Mouse (Mus musculus) forebrain, embryonic 16.5 days (tissue): ENCODE results near the gene B4galt3. TPM values are rescaled to one million over a fixed set of nuclear protein-coding genes. Genes with fewer than 3 reads are reported as not detected.

Source experiments
- ATAC-seq: fragments of 200-750 bp; cut with Nextera tagmentation; 2 replicates; pipeline ENCODE4 v1.8.0; 2017; ENCODE audit warnings: mild to moderate bottlenecking, moderate library complexity
- H3K27ac ChIP-seq: fragments of 300-500 bp; sonication (generic); 2 replicates; pipeline ENCODE4 v1.5.1; 2014; ENCODE audit warnings: low read length, control low read depth
- H3K27me3 ChIP-seq: fragments of 300-500 bp; sonication (generic); replicated peaks from 2 replicates; pipeline ENCODE4 v1.6.1; 2014; ENCODE audit warnings: low read length; ENCODE audit not compliant: control insufficient read depth, insufficient read depth
- H3K36me3 ChIP-seq: fragments of 300-500 bp; sonication (generic); 2 replicates; pipeline ENCODE4 v1.6.1; 2014; ENCODE audit not compliant: control insufficient read depth, insufficient read depth
- H3K4me1 ChIP-seq: fragments of 300-500 bp; sonication (generic); replicated peaks from 2 replicates; pipeline ENCODE4 v1.6.1; 2014; ENCODE audit warnings: low read length; ENCODE audit not compliant: control insufficient read depth, insufficient read depth
- H3K4me2 ChIP-seq: fragments of 300-500 bp; sonication (generic); 2 replicates; pipeline ENCODE4 v1.6.1; 2014; ENCODE audit warnings: mild to moderate bottlenecking, low read length, control low read depth
- H3K4me3 ChIP-seq: fragments of 300-500 bp; sonication (generic); replicated peaks from 2 replicates; pipeline ENCODE4 v1.5.1; 2014; ENCODE audit warnings: mild to moderate bottlenecking, low read length, control low read depth
- H3K9ac ChIP-seq: fragments of 300-500 bp; sonication (generic); replicated peaks from 2 replicates; pipeline ENCODE4 v1.6.1; 2014; ENCODE audit warnings: low read depth, low read length, control low read depth
- H3K9me3 ChIP-seq: fragments of 300-500 bp; sonication (generic); 2 replicates; pipeline ENCODE4 v1.6.1; 2016; ENCODE audit warnings: low read length; ENCODE audit not compliant: control insufficient read depth
- WGBS: fragments of 180-500 bp; shearing (Covaris S2); extraction: QIAGEN DNeasy Blood & Tissue Kit; methylation state at CpG from one replicate; pipeline ENCODE4 v1.1.7; 2014; 5-methylcytosine and 5-hydroxymethylcytosine counted together
- polyA plus RNA-seq: library from polyadenylated mRNA; unstranded; fragments of >200 nt; fragmentation: Nextera tagmentation; extraction: Ambion mirVana; gene quantifications from 2 replicates; pipeline ENCODE4 v1.2.1, GENCODE M21; 2015

B4galt3 gene
- polyA plus RNA-seq, 1 experiment from 2014 or later = 114 TPM

- Histone ChIP-seq H3K36me3 (peaks cover 23% of the 10 kb centered on the region), H3K9ac (peak overlapping the region; percentile 76), H3K9me3 (no peaks in the 10 kb centered on the region), H3K4me1 (peaks cover 20% of the 10 kb centered on the region), H3K27me3 (no peaks in the 10 kb centered on the region), H3K4me2 (peak overlapping the region; percentile 84), H3K27ac (no peak overlapping the region), H3K4me3 (peak overlapping the region; percentile 72)
- no peak; the same call in 1 of the 2 replicates for ATAC-seq
- 1% methylated on average over 25 of the region's 25 CpGs for WGBS
These were observed 10.3 kb downstream of the B4galt3 start for GRCm38 (mm10) chr1:171280250-171280915.

GRCm38 (mm10) chr1:171280916-171281527, 10.9 kb downstream of the B4galt3 start, which contains the start of gene Ppox:
TSS of gene Ppox (minus strand) at chr1:171281186.
- H3K36me3 ChIP-seq = peaks cover 20% of the 10 kb centered on the region

GRCm38 (mm10) chr1:171281528-171281923, 11.4 kb downstream of the B4galt3 start:
- Histone ChIP-seq H3K9me3 (no peaks in the 10 kb centered on the region), H3K9ac (peak overlapping the region; percentile 50), H3K4me1 (peaks cover 30% of the 10 kb centered on the region), H3K36me3 (peaks cover 16% of the 10 kb centered on the region), H3K4me3 (peak overlapping the region; percentile 72), H3K27ac (peak overlapping the region; percentile 71), H3K4me2 (peak overlapping the region; percentile 68), H3K27me3 (no peaks in the 10 kb centered on the region)
- peak; percentile 26 for ATAC-seq
- 0% methylated on average over 10 of the region's 10 CpGs for WGBS

More at GRCm38 (mm10) chr1:171280916-171281527, 10.9 kb downstream of the B4galt3 start, which contains the start of gene Ppox:
- Histone ChIP-seq H3K4me1 (peaks cover 26% of the 10 kb centered on the region), H3K27me3 (no peaks in the 10 kb centered on the region), H3K9me3 (no peaks in the 10 kb centered on the region), H3K4me2 (peak within 1 kb of the TSS; percentile 84), H3K9ac (peak within 1 kb of the TSS; percentile 76), H3K27ac (peak within 1 kb of the TSS; percentile 71), H3K4me3 (peak within 1 kb of the TSS; percentile 72)
- ATAC-seq = peak; percentile 99
- WGBS = under 1% methylated on average over 26 of the region's 26 CpGs

GRCm38 (mm10) chr1:171282086-171282805, 12.1 kb downstream of the B4galt3 start:
- Histone ChIP-seq H3K4me3 (no peak overlapping the region), H3K36me3 (peaks cover 11% of the 10 kb centered on the region; the same call in 1 of the 2 replicates), H3K4me2 (no peak overlapping the region), H3K9me3 (no peaks in the 10 kb centered on the region), H3K27ac (no peak overlapping the region), H3K27me3 (no peaks in the 10 kb centered on the region), H3K4me1 (peaks cover 37% of the 10 kb centered on the region), H3K9ac (no peak overlapping the region)
- no peak for ATAC-seq
- 78% methylated on average over 18 of the region's 18 CpGs for WGBS

GRCm38 (mm10) chr1:171283188-171284160, 13.3 kb downstream of the B4galt3 start:
- Histone ChIP-seq H3K36me3 (peaks cover 11% of the 10 kb centered on the region; the same call in 1 of the 2 replicates), H3K4me1 (peaks cover 43% of the 10 kb centered on the region), H3K27me3 (no peaks in the 10 kb centered on the region), H3K9me3 (no peaks in the 10 kb centered on the region), H3K4me2 (no peak overlapping the region), H3K4me3 (no peak overlapping the region), H3K9ac (no peak overlapping the region), H3K27ac (no peak overlapping the region)
- ATAC-seq = no peak
- 94% methylated on average over 18 of the region's 18 CpGs for WGBS

GRCm38 (mm10) chr1:171284491-171284890, 14.4 kb downstream of the B4galt3 start:
- Histone ChIP-seq H3K27me3 (no peaks in the 10 kb centered on the region), H3K4me3 (no peak overlapping the region), H3K4me2 (no peak overlapping the region), H3K9ac (no peak overlapping the region), H3K27ac (no peak overlapping the region), H3K36me3 (peaks cover 14% of the 10 kb centered on the region; the same call in 1 of the 2 replicates), H3K9me3 (no peaks in the 10 kb centered on the region), H3K4me1 (peaks cover 43% of the 10 kb centered on the region)
- WGBS = 86% methylated on average over 15 of the region's 15 CpGs
- no peak for ATAC-seq

- Histone ChIP-seq H3K9ac (no peak overlapping the region), H3K9me3 (no peaks in the 10 kb centered on the region), H3K27ac (no peak overlapping the region), H3K36me3 (peaks cover 16% of the 10 kb centered on the region; the same call in 1 of the 2 replicates), H3K4me3 (no peak overlapping the region), H3K27me3 (no peaks in the 10 kb centered on the region), H3K4me1 (peaks cover 36% of the 10 kb centered on the region), H3K4me2 (no peak overlapping the region)
- WGBS = 86% methylated on average over 20 of the region's 20 CpGs
- ATAC-seq = no peak
These were observed 15.2 kb downstream of the B4galt3 start for GRCm38 (mm10) chr1:171285096-171285892.

- ATAC-seq = no peak
- Histone ChIP-seq H3K4me2 (peak overlapping the region; percentile 80), H3K27me3 (no peaks in the 10 kb centered on the region), H3K9ac (no peak overlapping the region), H3K27ac (no peak overlapping the region), H3K9me3 (no peaks in the 10 kb centered on the region), H3K4me1 (peaks cover 31% of the 10 kb centered on the region), H3K36me3 (peaks cover 16% of the 10 kb centered on the region; the same call in 1 of the 2 replicates), H3K4me3 (peak overlapping the region; percentile 97; the same call in 1 of the 2 replicates)
- 88% methylated on average over 19 of the region's 19 CpGs for WGBS
These were observed 16.4 kb downstream of the B4galt3 start for GRCm38 (mm10) chr1:171286517-171286916.
